Mouse (Mus musculus) myocyte (in vitro differentiated cells): ENCODE data around the gene Asf1b.

Source experiments
- CEBPB ChIP-seq: IDR thresholded peaks from 2 replicates; pipeline ENCODE4 v1.6.1; 2011; ENCODE audit warnings: mild to moderate bottlenecking, moderate library complexity; ENCODE audit not compliant: poor library complexity, insufficient read depth, severe bottlenecking
- E2F4 ChIP-seq: IDR thresholded peaks from one replicate; pipeline ENCODE4 v1.6.1; 2011; ENCODE audit warnings: mild to moderate bottlenecking, control low read depth, moderate library complexity; ENCODE audit not compliant: insufficient read depth
- MAX ChIP-seq: IDR thresholded peaks from one replicate; pipeline ENCODE4 v1.6.1; 2011; ENCODE audit warnings: low read depth, mild to moderate bottlenecking, control low read depth
- MYOG ChIP-seq, 3 experiments: IDR thresholded peaks; one replicate each; pipeline ENCODE4 v1.6.1; 2011; ENCODE audit warnings: control low read depth in 2 of 3, low read depth in 2 of 3, mild to moderate bottlenecking in 2 of 3; ENCODE audit not compliant: insufficient read length in 2 of 3, control insufficient read depth in 1 of 3, insufficient read depth in 1 of 3
- POLR2A ChIP-seq: IDR thresholded peaks from one replicate; pipeline ENCODE4 v1.6.1; 2011; ENCODE audit warnings: low read depth, mild to moderate bottlenecking, control low read depth, moderate library complexity; ENCODE audit not compliant: insufficient read length
- REST ChIP-seq: IDR thresholded peaks from one replicate; pipeline ENCODE4 v1.6.1; 2011; ENCODE audit warnings: mild to moderate bottlenecking, control low read depth, moderate library complexity; ENCODE audit not compliant: insufficient read depth, insufficient read length
- SRF ChIP-seq: IDR thresholded peaks from one replicate; pipeline ENCODE4 v1.6.1; 2011; ENCODE audit warnings: low read depth; ENCODE audit not compliant: control insufficient read depth, insufficient read length
- TCF12 ChIP-seq: IDR thresholded peaks from one replicate; pipeline ENCODE4 v1.6.1; 2011; ENCODE audit warnings: mild to moderate bottlenecking, control low read depth; ENCODE audit not compliant: poor library complexity, insufficient read depth, severe bottlenecking
- TCF3 ChIP-seq: IDR thresholded peaks from one replicate; pipeline ENCODE4 v1.6.1; 2011; ENCODE audit warnings: low read depth, control low read depth; ENCODE audit not compliant: insufficient read length
- USF1 ChIP-seq: IDR thresholded peaks from one replicate; pipeline ENCODE4 v1.6.1; 2011; ENCODE audit warnings: low read depth, mild to moderate bottlenecking, control low read depth, moderate library complexity

DNA sequence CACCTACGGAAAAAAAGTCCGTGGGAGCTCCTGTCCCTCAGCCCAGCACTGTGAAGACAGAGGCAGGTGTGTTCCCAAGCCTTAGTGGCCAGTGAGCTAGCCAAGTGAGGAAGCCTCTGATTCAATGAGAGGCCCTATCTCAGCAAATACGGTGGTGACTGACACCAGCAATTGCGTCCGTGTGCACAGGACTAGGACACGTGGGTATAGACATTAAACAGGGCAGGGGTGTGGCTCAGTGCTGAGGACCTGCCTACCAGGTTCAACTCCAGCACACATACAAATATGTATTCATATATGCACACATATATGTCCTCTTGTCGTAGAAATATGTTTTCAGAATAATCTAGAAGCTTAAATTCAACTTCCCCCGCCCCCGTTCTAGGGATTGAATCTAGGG lies 64.4 kb downstream of the Asf1b start:
- TF ChIP-seq CEBPB (no peak), POLR2A (no peak), REST (no peak), MAX (no peak), USF1 (no peak), SRF (no peak), MYOG (IDR thresholded peaks at IDR 0.05; ENCODE audit: control insufficient read depth in 1 of 3, insufficient read depth in 1 of 3, insufficient read length in 2 of 3, low read depth in 2 of 3) (no peak), E2F4 (no peak), TCF3 (no peak), TCF12 (no peak)
